In genomic region chr5:105701326-105701725, GRCm38 (mm10) we compare ENCODE assay signal across 8 mouse cellular contexts. TPM values are rescaled to one million over a fixed set of nuclear protein-coding genes. Genes with fewer than 3 reads are reported as not detected.
A peak's percentile ranks its signal among the peaks of the same experiment; 100 is the strongest.
DNase-seq lines count a peak whose midpoint lies in the region; ATAC-seq lines count a peak whose summit lies in the region.

No protein-coding gene starts in this region.

- no peak for DNase-seq in lung, postnatal 4 days
- no peak for DNase-seq in forebrain, embryonic 11.5 days (ENCODE audit: low spot score)
- no peak for DNase-seq in limb, embryonic 10.5 days (ENCODE audit: low spot score)
- no peak for DNase-seq in T-cell, adult 2 months (ENCODE audit: low spot score)
- DNase-seq in layer of hippocampus, postnatal 14 days (ENCODE audit: low spot score in 2 of 2), result no peak
- no peak for DNase-seq in thymus, adult 18-20 months

- WGBS in lung, embryonic 15.5 days, result 49% methylated on average over 9 of the region's 9 CpGs
- 69% methylated on average over 9 of the region's 9 CpGs for WGBS in forebrain, embryonic 11.5 days
- 72% methylated on average over 9 of the region's 9 CpGs for WGBS in limb, embryonic 10.5 days
- 57% methylated on average over 9 of the region's 9 CpGs for WGBS in neural tube, embryonic 15.5 days

- peak overlapping the region; percentile 81 for H3K4me3 ChIP-seq in lung, embryonic 15.5 days
- H3K4me3 ChIP-seq in forebrain, embryonic 11.5 days (ENCODE audit: low read depth, low read length), result peak overlapping the region; percentile 95
- H3K4me3 ChIP-seq in limb, embryonic 10.5 days, result peak overlapping the region; percentile 84
- H3K4me3 ChIP-seq in neural tube, embryonic 15.5 days (replicated peaks), result peak overlapping the region; percentile 67

- no peaks in the 10 kb centered on the region for H3K9me3 ChIP-seq in lung, embryonic 15.5 days
- H3K9me3 ChIP-seq in forebrain, embryonic 11.5 days (ENCODE audit: control insufficient read depth, low read length), result no peaks in the 10 kb centered on the region
- H3K9me3 ChIP-seq in limb, embryonic 10.5 days (replicated peaks), result no peaks in the 10 kb centered on the region
- H3K9me3 ChIP-seq in neural tube, embryonic 15.5 days (replicated peaks), result no peaks in the 10 kb centered on the region

- H3K4me2 ChIP-seq in lung, embryonic 15.5 days, result peak overlapping the region; percentile 85
- H3K4me2 ChIP-seq in forebrain, embryonic 11.5 days (ENCODE audit: low read depth, low read length, severe bottlenecking), result peak overlapping the region; percentile 92
- peak overlapping the region; percentile 77 for H3K4me2 ChIP-seq in neural tube, embryonic 15.5 days

- no peaks in the 10 kb centered on the region for H3K36me3 ChIP-seq in lung, embryonic 15.5 days
- H3K36me3 ChIP-seq in forebrain, embryonic 11.5 days (ENCODE audit: control insufficient read depth, insufficient read depth, low read length), result no peaks in the 10 kb centered on the region; the same call in 1 of the 2 replicates
- H3K36me3 ChIP-seq in limb, embryonic 10.5 days, result peaks cover 22% of the 10 kb centered on the region
- no peaks in the 10 kb centered on the region for H3K36me3 ChIP-seq in neural tube, embryonic 15.5 days

- no peaks in the 10 kb centered on the region; the same call in 1 of the 2 replicates for H3K27me3 ChIP-seq in lung, embryonic 15.5 days
- H3K27me3 ChIP-seq in forebrain, embryonic 11.5 days (ENCODE audit: control insufficient read depth, insufficient read depth, low read length), result no peaks in the 10 kb centered on the region
- H3K27me3 ChIP-seq in limb, embryonic 10.5 days (ENCODE audit: low read depth, poor library complexity, severe bottlenecking), result peaks cover 23% of the 10 kb centered on the region
- no peaks in the 10 kb centered on the region for H3K27me3 ChIP-seq in neural tube, embryonic 15.5 days (replicated peaks)

- H3K27ac ChIP-seq in lung, embryonic 15.5 days, result no peak overlapping the region; the same call in 1 of the 2 replicates
- H3K27ac ChIP-seq in forebrain, embryonic 11.5 days (ENCODE audit: low read depth, low read length), result no peak overlapping the region
- no peak overlapping the region; the same call in 1 of the 2 replicates for H3K27ac ChIP-seq in limb, embryonic 10.5 days
- no peak overlapping the region for H3K27ac ChIP-seq in neural tube, embryonic 15.5 days (replicated peaks)

- no peak overlapping the region for H3K9ac ChIP-seq in lung, embryonic 15.5 days
- peak overlapping the region; percentile 99 for H3K9ac ChIP-seq in forebrain, embryonic 11.5 days (ENCODE audit: low read length)
- H3K9ac ChIP-seq in neural tube, embryonic 15.5 days (replicated peaks), result peak overlapping the region; percentile 85

- H3K4me1 ChIP-seq in lung, embryonic 15.5 days, result peaks cover 37% of the 10 kb centered on the region
- H3K4me1 ChIP-seq in forebrain, embryonic 11.5 days (replicated peaks; ENCODE audit: control insufficient read depth, insufficient read depth, low read length), result peaks cover 6% of the 10 kb centered on the region; the same call in 1 of the 2 replicates
- H3K4me1 ChIP-seq in limb, embryonic 10.5 days, result peaks cover 29% of the 10 kb centered on the region
- peaks cover 60% of the 10 kb centered on the region for H3K4me1 ChIP-seq in neural tube, embryonic 15.5 days

- no peak for ATAC-seq in lung, embryonic 15.5 days (ENCODE audit: borderline replicate concordance, extremely low read depth, low FRiP score, low TSS enrichment)
- ATAC-seq in forebrain, embryonic 11.5 days (replicated peaks; ENCODE audit: low FRiP score), result no peak
- ATAC-seq in neural tube, embryonic 15.5 days (ENCODE audit: low FRiP score), result no peak

RNA-seq across cellular contexts. Expression of gene Lrrc8d, which starts 1.6 kb away (rescaled TPM):
- polyA plus RNA-seq in lung, embryonic 15.5 days (2015; fragmentation: Nextera tagmentation; extraction: Ambion mirVana), result 21.0 and 21.2 TPM in 2 replicates
- 26.8 and 28.9 TPM in 2 replicates for polyA plus RNA-seq in forebrain, embryonic 11.5 days (2014; fragmentation: Nextera tagmentation; extraction: Ambion mirVana)
- 15.0 and 17.6 TPM in 2 replicates for polyA plus RNA-seq in limb, embryonic 10.5 days (2016; fragmentation: Nextera tagmentation; extraction: Ambion mirVana)
- 28.6 and 29.4 TPM in 2 replicates for polyA plus RNA-seq in neural tube, embryonic 15.5 days (2015; fragmentation: Nextera tagmentation; extraction: Ambion mirVana)
- total RNA-seq in layer of hippocampus, postnatal 14 days (2021), result 10 to 100 TPM; 53.8 to 58.3 TPM
